Mouse (Mus musculus) layer of hippocampus, postnatal 25 days (tissue): ENCODE measurements around the gene Mrpl38. TPM values are rescaled to one million over a fixed set of nuclear protein-coding genes. Genes with fewer than 3 reads are reported as not detected.
"Not testable (repeated sequence)": the region's sequence is repeated elsewhere in the genome, so short reads cannot be mapped to it uniquely, and the experiment has no call there.

Experiments
- DNase-seq, 2 experiments: peaks; one replicate each; pipeline ENCODE4 v3.0.0; 2022; ENCODE audit warnings: mixed read lengths in 2 of 2, low spot score in 1 of 2; ENCODE audit errors: extremely low spot score in 1 of 2
- total RNA-seq, 2 experiments: library from RNA; stranded (reverse); gene quantifications; 2 replicates each; pipeline ENCODE4 v1.2.3; 2021

Gene Mrpl38
- total RNA-seq, 2 experiments from 2014 or later = 59.1 to 62.7 TPM

DNA sequence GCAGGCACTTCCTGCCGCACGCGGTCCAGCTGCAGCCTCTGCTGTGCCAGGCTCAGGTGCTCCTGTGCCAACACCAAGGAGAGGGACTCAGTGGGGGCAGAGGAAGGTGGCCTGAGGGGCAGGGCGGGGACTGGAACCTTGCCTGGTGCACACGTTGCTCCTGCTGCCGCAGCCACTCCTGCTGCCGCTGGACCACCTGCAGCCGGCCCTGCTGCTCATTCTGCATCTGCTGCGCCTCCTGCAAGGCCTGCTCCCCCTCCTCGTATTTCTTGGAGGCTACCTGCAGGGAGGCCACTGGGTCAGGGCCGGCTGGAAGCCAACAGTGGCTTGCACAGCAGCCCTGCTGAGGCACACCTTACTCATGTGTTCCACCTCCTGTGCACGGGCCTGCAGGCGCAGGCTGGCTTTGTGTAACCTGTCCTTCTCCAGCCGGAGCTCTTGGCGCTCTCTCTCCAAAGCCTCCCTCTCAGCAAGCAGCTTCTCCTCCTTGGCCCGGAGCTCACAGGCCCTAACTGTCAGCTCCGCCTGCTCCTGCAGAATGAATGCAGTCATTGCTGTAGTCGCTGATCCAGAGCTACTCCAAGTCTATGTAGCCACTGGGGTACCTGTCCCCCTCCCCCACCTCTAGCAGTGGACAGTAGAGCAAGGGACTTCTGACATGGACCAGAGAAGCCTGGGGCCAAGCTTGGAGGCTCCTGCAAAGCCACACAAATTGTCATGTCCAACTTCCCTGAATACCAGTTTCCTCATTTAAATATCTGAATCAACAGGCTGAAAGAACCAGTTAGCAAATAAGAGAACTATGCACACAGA lies 7.0 kb upstream of the Mrpl38 start:
- no peak for DNase-seq

DNA sequence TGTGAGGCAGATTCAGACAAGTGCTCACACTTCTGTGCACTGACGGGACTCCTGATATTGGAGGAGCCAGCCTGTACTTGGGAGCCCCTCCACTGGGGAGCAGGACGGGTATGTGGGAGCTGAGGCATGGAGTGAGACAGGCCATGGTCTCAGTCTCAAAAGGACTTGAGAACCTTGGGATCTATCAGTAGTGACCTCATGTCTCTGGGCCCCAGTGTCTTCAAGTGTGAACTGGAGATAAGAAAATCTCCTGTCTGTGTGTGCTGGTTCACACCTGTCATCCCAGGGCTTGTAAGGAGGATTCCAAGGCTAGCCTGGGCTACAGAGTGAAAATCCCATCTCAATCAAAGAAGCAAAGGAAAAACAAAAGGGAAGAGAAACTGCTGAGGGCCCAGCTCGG lies 4.8 kb upstream of the Mrpl38 start:
- DNase-seq = no peak

DNA sequence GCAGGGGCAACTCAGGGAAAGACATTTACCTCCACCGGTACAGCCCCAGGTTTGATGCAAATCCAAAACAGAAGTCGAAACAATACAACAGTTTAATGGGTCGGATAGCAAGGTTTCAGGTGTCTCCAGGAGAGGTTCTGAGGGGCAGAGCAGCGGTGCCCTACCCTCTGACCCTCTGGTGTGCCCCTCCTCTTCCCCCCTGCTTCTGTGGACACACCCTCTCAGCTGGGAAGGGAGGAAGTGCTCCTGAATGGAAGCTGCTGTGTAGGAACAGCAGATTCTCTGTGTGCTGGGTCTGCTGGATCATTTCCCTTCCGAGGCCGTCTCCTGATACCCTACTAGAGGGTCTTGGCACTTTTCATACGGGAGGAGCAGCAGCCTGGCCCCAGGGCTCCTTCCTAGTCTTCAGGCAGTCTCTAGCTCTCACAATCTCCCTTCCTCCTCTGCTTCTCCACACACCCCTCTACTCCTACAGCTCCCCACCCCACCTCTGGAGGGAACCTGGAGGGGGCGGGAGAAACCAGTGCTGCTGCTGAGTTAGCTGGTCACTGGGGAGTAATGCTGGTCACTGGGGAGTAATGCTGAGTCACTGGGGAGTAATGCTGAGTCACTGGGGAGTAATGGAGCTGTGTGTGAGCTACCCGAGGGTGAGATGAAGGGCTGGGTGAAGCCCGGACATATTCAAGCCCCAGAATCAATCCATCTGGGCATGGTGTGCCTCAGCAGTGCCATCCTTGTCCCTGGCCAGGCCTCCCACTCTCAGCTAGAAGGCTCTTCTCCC lies 3.7 kb upstream of the Mrpl38 start:
- DNase-seq = no peak

DNA sequence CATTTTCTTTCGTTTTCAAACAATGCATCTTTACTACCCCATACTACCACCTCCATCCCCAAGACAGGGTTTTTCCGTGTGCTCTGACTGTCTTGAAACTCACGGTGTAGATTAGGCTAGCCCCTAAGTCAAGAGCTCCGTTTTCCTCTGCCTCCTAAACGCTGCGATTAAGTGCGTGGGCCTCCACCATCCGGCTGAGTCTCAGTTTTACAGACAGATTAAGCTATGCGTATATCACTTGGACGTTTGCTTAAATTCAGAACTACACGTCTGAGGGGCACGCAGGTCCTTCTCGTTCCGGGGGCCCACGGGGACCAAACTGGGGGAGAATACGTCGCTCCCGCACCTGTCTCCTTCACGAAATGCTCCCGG lies 586 bp downstream of the Mrpl38 start:
- no peak for DNase-seq

DNA sequence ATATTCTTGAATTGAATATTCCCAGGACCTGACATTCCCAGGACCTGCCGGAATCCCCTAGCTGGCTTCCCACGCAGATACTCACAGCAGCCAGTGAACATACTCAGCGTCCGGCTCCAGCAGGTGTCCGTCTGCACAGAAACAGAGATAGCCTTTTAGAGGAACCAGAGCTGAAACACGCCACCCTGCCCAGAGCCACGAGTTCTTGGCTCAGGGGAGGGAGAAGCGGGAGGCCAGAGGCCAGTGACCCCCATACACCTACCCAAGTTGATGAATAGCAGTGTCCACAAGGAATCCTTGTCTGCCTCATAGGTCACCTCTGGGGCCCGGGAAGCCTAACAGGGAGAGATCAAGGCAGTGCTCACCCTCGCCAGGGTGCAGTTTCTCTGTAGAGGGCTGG lies 4.5 kb downstream of the Mrpl38 start:
- DNase-seq = no peak

DNA sequence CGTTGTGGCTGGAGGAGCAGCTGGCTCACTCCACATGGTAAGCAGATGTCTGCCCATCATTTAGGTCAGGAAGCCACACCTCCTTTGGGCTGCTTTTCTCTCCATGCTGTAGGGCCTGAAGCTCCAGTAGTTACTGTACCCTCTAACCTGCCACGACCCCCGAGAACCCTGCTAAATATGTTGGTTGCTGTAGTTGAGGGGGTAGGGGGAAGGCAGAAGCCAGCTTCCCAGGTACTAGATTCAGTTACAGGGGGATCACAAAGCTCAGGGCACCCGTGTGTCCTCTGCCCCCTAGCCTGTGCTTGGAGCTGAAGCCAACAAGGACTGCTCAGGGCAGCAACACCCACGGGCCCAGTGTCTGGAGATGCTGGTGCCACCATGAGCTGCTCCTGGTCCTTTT lies 5.2 kb downstream of the Mrpl38 start:
- no peak for DNase-seq

DNA sequence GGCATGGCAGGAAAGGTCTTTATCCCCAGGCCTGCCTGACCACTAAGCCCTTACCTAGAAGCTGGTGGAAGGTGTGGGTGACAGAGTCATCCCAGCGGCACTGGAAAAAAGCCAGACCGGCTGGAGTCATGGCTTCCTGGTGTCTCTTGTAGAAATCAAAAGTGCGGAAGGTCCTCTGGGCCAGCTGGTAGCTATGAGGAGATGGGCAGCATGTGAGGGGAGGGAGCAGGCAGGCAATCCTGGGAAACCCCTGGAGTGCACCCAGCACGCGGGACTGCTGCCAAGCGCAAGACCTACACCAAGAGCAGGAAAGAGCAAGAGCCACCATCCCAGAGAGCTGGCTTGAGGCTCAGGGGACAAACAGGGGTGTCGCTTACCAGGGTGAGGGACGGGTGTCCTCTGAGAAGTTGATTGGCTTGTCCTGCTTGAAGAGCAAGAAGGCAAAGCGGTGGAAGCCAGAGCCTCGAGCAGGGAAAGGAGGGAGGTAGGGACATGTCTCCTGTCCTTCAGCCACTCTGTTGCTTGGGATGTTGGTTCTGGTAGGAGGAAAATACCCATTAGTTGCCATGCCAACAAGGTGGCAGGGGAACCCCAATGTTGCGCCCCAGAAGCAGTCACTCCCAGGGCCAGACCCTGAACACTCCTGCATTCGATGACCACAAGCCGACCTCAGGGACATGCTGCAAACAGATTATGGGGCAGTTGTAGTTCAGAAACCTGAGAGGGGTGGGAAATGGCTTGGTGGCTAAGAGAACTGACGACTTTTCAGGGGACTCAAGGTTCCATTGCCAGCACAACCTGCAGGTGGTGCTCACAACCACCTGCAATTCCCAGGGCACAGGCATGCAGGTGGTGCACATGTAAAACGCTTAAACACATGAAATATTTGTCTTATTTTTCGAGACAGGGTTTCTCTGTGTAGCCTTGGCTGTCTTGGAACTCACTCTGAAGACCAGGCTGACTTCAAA lies 6.0 kb downstream of the Mrpl38 start:
- DNase-seq = no peak

DNA sequence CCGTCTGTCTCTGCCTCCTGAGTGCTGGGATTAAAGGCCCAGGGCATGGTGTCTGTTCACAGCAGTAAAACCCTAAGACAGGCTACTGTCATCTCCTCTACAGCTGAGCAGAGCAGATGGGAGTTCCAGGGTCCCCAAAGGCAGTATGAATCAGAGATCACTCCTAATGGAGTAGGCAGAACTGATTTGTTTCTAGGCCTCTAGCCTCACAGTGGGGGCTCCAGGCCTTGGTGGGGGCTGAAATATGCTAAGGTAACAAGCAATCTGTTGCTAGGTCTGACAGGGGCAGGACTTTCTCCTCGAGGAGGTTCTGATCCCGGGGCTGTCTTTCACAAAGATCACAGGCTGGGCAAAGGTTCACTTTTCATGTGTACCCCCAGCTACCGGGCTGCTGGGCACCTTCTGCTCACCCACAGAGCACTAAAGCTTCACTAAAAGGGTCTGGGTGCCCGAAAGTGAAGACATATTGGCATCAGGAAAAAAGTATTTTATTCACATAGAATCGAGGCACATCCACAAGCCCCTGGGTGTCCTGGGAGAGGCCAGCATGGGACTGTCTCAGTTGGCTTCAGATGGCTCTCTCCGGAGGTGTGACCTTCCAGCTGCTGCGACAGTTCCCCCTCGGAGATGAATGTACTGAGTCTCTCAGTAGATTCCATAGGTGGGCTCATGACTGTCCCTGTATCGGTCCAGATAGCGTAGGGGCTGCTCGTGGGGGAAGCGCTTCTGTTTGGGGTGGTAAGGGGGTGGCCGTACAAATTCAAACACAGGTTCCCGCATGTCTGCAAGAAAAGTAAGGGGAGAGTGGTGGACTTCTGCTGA lies 7.1 kb downstream of the Mrpl38 start:
- DNase-seq = no peak

DNA sequence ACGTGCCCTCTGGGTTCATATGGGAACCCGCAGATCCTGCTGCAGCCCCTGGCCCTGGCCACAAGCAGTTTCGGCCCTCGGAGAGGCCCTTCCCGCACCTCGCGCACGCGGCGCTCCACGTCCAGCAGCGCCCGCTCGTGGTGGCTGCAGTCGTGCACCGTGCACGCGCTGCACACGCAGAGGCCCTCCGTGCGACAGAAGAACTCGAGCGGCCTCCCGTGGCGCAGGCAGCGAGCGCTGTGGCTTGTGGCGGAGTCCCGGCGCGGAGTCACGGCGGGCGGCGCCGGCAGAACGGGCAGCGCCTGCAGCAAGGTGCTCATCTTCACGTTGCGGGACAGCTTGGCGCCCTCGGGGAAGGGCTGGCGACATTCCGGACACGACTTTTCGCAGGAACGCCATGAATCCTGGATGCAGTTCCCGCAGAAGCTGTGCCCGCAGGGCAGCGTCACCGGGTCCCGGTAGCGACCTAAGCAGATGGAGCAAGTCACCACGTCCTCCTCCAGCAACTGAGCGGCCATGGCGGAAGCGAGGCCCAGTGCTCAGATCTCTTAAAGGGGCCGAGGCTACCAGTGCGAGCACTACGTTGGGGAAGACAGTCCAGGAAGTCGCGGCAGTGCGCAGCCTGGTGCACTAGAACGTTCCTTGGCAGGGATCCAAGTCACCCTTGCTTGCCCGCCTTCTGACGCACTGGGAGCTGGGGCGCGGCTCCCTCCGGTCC lies 8.0 kb downstream of the Mrpl38 start, which contains the start of gene Trim65:
Trim65 (minus strand) TSS at position 641 of the 718 bp plus-strand sequence.
- peak; percentile 72 to 77 for DNase-seq

DNA sequence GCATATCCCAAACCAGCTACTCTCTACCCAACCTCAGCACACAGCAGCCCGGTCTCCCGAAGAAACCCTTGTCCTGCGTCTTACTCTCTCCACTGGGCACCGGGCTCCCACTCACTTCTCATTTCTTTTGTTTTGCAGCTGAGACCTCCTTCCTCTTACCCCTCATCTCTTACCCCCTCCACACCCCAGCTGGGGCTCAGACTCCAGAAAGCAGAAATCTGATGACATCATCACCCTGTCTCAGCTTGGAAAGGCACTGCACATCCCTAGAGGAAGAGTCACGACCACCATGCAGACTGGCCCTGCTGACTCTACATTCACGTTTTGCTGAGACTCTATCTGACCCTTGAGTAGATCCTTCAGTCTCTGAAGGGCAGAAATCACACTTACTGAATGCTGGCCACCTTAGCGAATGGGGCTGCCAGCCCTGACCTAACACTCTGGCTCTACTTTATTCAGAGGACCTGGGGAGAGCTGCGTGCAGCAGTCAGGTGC lies 8.6 kb downstream of the Mrpl38 start:
- no peak for DNase-seq

DNA sequence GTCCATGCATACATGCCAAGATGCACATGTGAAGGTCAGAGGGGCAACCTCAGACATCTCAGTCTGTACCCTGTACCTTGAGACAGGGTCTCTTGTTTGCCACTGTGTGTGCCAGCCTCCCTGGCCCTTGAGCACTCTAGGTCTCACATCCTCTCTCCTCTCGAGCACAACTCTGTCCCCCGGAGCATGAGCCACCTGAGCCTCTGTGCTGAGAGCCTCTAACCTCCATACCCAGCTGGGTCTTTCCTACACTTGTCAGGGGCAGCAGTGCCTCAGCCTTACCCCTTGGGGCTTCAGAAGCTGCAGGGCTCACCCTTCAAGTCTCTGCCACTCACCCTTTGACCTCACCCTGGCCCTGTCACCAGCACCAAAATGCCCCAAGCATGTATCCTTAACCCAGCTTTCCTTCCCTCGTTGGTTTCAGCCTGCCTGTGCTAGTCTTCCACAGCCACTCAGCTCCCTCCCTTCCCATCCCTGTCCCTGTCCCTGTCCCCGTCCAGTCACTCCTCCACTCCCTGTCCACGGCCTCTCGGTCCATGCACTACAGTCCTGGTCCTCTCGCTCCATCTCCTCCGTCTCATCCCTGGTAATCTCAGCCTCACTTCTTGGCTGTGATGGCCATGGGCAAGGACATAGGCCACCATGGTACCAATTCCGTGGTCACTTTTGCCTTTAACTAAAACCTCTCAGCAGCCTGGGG lies 9.4 kb downstream of the Mrpl38 start:
- no peak for DNase-seq

DNA sequence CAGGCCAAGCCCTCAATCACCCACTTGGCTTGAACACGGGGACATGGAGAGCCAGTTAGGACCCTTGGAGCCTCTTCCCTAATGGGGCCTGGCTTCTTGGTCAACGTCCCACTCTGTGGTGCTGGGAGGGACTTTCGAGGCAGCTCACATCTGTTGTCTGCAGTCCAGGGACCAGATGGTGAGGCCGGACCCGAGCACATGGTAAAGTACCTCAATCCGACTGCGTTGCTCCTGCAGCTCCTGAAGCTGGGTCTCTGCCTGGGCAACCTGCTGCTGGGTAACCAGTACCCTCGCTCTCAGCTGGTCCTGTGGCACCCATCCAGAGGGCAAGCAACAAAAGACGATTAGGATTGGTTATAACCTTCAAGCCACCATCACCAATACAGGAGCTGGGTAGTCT lies 10.7 kb downstream of the Mrpl38 start:
- DNase-seq = no peak

DNA sequence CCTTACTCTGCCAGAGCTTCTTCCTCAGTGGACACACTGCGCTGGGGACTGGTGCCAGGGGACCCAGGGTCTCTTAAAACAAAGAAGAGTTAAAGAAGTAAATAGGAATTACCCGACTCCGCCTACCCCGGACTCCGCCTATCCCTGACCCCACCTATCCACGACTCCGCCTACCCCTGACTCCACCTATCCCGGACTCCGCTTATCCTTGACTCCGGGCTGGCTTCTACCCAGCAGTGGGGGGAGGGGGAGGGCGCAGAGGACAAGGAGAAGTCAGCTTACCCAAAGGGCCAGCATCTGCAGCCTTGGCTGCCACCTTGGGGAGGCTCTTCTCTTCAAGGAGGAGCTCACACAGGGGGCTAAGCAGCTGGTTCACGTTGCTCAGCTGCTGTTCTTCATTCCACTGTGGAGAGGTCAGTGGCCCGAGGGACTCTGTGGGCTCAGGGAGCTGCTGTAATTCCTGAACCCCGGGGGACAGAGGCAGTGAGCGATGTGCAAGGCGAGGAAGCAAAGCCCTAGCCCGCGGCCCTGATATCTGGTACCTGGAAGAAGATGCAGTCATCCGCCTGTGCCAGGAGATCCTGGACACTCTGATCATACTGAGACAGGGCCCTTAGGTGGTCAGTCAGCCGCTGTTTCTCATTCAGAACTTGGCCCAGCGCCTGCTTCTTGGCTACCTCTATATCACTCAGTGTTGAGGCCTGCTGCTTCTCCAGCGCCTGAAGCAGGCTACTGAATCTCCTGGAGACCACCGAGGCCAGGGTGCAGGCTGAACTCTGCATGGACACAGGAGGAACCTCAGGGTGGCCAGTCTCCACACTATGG lies 11.3 kb downstream of the Mrpl38 start, which contains the start of gene Trim47:
Trim47 (minus strand) TSS at position 55 of the 825 bp plus-strand sequence.
- no peak for DNase-seq

DNA sequence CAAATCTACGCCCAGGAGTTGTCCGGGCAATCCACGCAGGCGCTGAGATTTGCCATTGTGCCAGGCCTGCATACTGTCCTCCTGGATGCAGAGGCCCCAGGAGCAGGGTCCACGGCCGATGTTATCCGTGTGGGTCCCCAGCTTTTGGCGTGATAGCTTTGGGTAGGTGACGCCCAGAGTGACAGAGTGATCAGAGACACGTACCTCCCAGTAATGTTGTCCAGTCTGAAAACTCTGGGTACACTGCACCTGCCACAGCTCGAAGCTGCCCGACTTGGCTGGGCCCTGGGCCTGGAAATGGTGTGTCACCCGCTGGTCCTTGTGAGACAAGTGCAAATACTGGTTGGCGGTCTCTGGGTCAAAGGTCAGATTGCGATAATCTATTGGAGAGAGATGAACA lies 12.4 kb downstream of the Mrpl38 start:
- no peak for DNase-seq

DNA sequence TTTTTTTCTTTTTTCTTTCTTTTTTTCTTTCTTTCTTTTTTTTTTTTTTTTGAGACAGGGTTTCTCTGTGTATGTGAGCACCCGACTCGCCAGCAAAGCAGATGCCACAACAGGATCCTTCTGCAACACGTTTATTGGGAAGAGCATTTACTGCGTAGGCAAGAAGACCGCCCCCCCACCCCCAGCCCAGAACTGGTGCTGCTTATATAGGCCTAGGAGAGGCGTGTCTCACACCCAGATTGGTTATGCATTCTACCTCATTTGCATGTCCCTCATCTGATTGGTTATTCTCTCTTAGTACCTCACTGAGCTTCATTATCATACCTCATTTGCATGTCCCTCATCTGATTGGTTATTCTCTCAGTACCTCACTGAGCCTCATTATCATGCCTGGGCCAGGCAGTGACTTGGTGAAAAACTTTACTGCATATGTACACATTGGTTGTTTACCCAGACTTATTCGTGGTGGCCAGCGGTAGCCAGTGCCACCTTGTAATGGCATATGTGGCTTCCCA lies 16.9 kb downstream of the Mrpl38 start:
- not testable (repeated sequence) for DNase-seq

DNA sequence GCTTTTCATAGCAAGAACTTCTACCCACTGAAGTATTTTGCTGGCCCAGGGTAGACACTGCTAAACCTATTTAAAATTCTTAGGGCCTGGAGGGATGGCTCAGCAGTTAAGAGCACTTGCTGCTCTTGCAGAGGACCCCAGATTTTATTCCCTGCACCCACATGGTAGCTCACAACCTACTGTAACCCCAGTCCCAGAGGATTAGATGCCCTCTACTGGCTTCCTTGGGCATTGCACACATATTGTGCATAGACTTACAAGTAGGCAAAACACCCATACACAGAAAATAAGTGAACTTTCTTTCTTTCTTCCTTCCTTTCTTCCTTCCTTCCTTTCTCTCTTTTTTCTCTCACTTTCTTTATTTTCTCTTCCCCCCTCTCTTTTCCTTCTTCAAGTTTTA lies 20.8 kb downstream of the Mrpl38 start:
- DNase-seq = no peak

DNA sequence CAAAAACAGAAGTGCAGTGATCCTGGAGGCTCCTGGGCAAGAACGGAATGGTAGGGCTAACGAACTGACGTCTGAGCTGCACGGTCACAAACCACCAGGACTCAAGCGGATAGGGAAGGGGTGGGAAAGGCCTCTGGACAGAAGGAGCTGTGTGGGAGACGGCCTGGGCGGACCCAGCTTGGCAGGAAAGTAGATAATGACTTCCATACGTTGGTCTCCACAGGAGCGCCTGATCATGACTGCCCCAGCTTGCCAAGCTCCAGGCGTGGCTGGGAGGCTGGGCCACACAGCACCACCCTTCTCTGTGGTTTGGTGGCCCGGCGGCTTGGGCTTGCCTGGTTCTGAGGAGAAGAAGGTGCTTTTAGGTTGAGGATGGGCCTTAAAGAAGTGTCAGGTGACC lies 21.4 kb downstream of the Mrpl38 start:
- no peak for DNase-seq
